Mouse (Mus musculus): ENCODE measurements at regions not wholly inside any gene's neighbourhood (a gene's known extent, or its start where the extent isn't known, plus 50 kb on each side); places are given as distances from the start of the nearest gene placed in this dataset.

GRCm38 (mm10) chr12:30710554-30710953, 126.3 kb downstream of the Tmem18 start:
- TF ChIP-seq CTCF (conservative IDR thresholded peaks at IDR 0.05; ENCODE audit: insufficient read depth, insufficient read length, low read depth, low read length) = no peak
- no peak for TF ChIP-seq POLR2A (IDR thresholded peaks at IDR 0.05; ENCODE audit: low read depth, low read length)
